Mouse (Mus musculus) forebrain, embryonic 14.5 days (tissue): Measurements from ENCODE around the gene Ccdc17. TPM values are rescaled to one million over a fixed set of nuclear protein-coding genes. Genes with fewer than 3 reads are reported as not detected.

Experiments used
- ATAC-seq: fragments of 200-750 bp; cut with Nextera tagmentation; 2 replicates; pipeline ENCODE4 v1.8.0; 2017; ENCODE audit warnings: mild to moderate bottlenecking, moderate library complexity
- DNase-seq: peaks from one replicate; pipeline ENCODE4 v3.0.0-alpha.2; 2015; ENCODE audit warnings: low spot score
- H3K27ac ChIP-seq: fragments of 300-500 bp; sonication (generic); 2 replicates; pipeline ENCODE4 v1.5.1; 2014; ENCODE audit warnings: low read depth, mild to moderate bottlenecking, control low read depth, low read length, moderate library complexity
- H3K27me3 ChIP-seq: fragments of 300-500 bp; sonication (generic); replicated peaks from 2 replicates; pipeline ENCODE4 v1.6.1; 2014; ENCODE audit warnings: low read length, control low read depth, mixed read lengths; ENCODE audit not compliant: control insufficient read depth, insufficient read depth
- H3K36me3 ChIP-seq: fragments of 300-500 bp; sonication (generic); 2 replicates; pipeline ENCODE4 v1.6.1; 2014; ENCODE audit warnings: low read length, control low read depth; ENCODE audit not compliant: control insufficient read depth, insufficient read depth
- H3K4me1 ChIP-seq: fragments of 300-500 bp; sonication (generic); 2 replicates; pipeline ENCODE4 v1.6.1; 2014; ENCODE audit warnings: antibody characterized with exemption, low read length, control low read depth; ENCODE audit not compliant: control insufficient read depth, insufficient read depth
- H3K4me2 ChIP-seq: fragments of 300-500 bp; sonication (generic); 2 replicates; pipeline ENCODE4 v1.6.1; 2014; ENCODE audit warnings: mild to moderate bottlenecking, control low read depth, low read length
- H3K4me3 ChIP-seq: fragments of 300-500 bp; sonication (generic); 2 replicates; pipeline ENCODE4 v1.5.1; 2014; ENCODE audit warnings: low read depth, low read length, control low read depth
- H3K9ac ChIP-seq: fragments of 300-500 bp; sonication (generic); 2 replicates; pipeline ENCODE4 v1.6.1; 2014; ENCODE audit warnings: mild to moderate bottlenecking, low read length, control low read depth, moderate library complexity
- H3K9me3 ChIP-seq: fragments of 300-500 bp; sonication (generic); replicated peaks from 2 replicates; pipeline ENCODE4 v1.6.1; 2016; ENCODE audit warnings: low read length, control low read depth, mixed read lengths; ENCODE audit not compliant: control insufficient read depth
- WGBS: fragments of 180-500 bp; shearing (Covaris S2); extraction: QIAGEN DNeasy Blood & Tissue Kit; methylation state at CpG from one replicate; pipeline ENCODE4 v1.1.7; 2014; 5-methylcytosine and 5-hydroxymethylcytosine counted together
- polyA plus RNA-seq: library from polyadenylated mRNA; unstranded; fragments of >200 nt; fragmentation: Nextera tagmentation; extraction: Ambion mirVana; gene quantifications from 2 replicates; pipeline ENCODE4 v1.2.1, GENCODE M21; 2014

The Ccdc17 gene
- polyA plus RNA-seq, 1 experiment from 2014 or later = 3.8 TPM

DNA sequence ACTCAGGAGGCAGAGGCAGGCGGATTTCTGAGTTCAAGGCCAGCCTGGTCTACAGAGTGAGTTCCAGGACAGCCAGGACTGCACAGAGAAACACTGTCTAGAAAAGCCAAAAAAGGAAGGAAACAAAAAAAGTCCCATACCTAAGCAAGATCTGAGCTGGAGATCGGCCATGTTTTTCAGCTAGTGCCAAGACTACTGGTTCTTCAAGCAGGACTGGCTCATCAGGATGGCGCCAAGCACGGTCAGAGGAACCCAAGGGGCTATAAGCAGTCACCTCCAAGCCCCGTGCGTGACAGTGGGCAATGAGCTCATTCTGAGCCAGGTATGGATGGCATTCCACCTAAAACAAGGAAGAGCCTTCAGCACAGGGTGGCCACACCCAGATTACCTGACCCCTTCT is 42.4 kb downstream of the Ccdc17 start:
- DNase-seq = no peak
- WGBS = 96% methylated on average over 6 of the region's 6 CpGs
- H3K4me2 ChIP-seq = no peak overlapping the region
- no peaks in the 10 kb centered on the region for H3K27me3 ChIP-seq
- peaks cover 89% of the 10 kb centered on the region for H3K36me3 ChIP-seq
- no peak overlapping the region for H3K9ac ChIP-seq
- H3K4me3 ChIP-seq = no peak overlapping the region
- H3K4me1 ChIP-seq = no peaks in the 10 kb centered on the region
- no peak for ATAC-seq
- no peaks in the 10 kb centered on the region for H3K9me3 ChIP-seq
- no peak overlapping the region for H3K27ac ChIP-seq

DNA sequence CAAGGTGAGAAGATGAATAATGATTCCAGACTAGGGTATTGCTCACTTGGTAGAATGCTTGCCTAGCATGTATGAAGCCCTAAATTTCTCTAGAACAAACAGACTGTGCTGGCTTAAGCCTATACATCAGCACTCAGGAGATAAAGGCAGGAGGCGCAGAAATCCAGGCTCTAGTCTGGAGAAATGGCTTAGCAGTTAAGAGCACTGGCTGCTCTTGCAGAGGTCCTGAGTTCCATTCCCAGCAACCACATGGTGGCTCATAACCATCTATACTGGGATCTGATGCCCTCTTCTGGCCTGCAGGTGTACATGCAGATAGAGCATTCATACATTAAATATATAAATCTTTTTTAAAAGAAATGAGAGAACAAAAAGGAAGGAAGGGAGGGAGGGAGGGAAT is 45.6 kb downstream of the Ccdc17 start:
- H3K4me1 ChIP-seq = no peaks in the 10 kb centered on the region
- WGBS = 100% methylated on average over 1 of the region's 1 CpGs
- H3K27ac ChIP-seq = no peak overlapping the region
- DNase-seq = no peak
- ATAC-seq = no peak
- H3K27me3 ChIP-seq = no peaks in the 10 kb centered on the region
- no peak overlapping the region for H3K9ac ChIP-seq
- peaks cover 80% of the 10 kb centered on the region for H3K36me3 ChIP-seq
- H3K9me3 ChIP-seq = no peaks in the 10 kb centered on the region
- no peak overlapping the region for H3K4me3 ChIP-seq
- H3K4me2 ChIP-seq = no peak overlapping the region

- 53% methylated on average over 6 of the region's 6 CpGs for WGBS
- ATAC-seq = no peak
- peak; percentile 59 for DNase-seq
- no peaks in the 10 kb centered on the region for H3K27me3 ChIP-seq
- no peaks in the 10 kb centered on the region for H3K9me3 ChIP-seq
- H3K36me3 ChIP-seq = peaks cover 68% of the 10 kb centered on the region
- H3K4me2 ChIP-seq = no peak overlapping the region
- H3K9ac ChIP-seq = no peak overlapping the region
- H3K27ac ChIP-seq = no peak overlapping the region
- peaks cover 3% of the 10 kb centered on the region for H3K4me1 ChIP-seq
- H3K4me3 ChIP-seq = no peak overlapping the region
Measured at GRCm38 (mm10) chr4:116644326-116644725, 47.9 kb downstream of the Ccdc17 start.

GRCm38 (mm10) chr4:116645624-116646023 is 49.2 kb downstream of the Ccdc17 start:
- Histone ChIP-seq H3K9ac (no peak overlapping the region), H3K27me3 (no peaks in the 10 kb centered on the region), H3K9me3 (no peaks in the 10 kb centered on the region), H3K4me1 (peaks cover 10% of the 10 kb centered on the region), H3K4me3 (no peak overlapping the region), H3K27ac (no peak overlapping the region), H3K36me3 (peaks cover 58% of the 10 kb centered on the region), H3K4me2 (no peak overlapping the region)
- no peak for DNase-seq
- no peak for ATAC-seq
- WGBS = 92% methylated on average over 7 of the region's 7 CpGs

DNA sequence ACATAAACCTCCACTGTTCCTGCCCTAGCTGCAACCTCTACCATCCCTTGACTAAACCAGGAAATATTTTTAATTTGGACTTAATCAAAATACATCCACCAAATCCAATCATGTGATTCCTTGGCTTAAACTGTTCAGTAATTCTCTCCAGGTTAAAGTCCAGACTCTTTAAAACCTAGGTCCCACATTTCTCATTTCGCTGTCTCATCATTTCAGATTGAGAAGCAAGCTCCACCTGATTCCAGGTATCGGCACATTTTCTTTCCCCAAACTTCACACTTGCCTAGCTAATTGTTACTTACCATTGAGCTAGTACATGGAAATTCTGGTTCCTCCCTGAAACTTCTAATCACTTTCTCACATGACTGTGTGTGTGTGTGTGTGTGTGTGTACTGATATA is 53.0 kb downstream of the Ccdc17 start:
- Histone ChIP-seq H3K27ac (no peak overlapping the region), H3K4me2 (peak overlapping the region; percentile 75), H3K4me1 (peaks cover 10% of the 10 kb centered on the region), H3K4me3 (0 out of 2 replicates have a peak overlapping the region, but pooled peaks have one; percentile 79), H3K27me3 (no peaks in the 10 kb centered on the region), H3K9me3 (no peaks in the 10 kb centered on the region), H3K9ac (no peak overlapping the region), H3K36me3 (peaks cover 25% of the 10 kb centered on the region)
- WGBS = 97% methylated on average over 2 of the region's 2 CpGs
- no peak for ATAC-seq
- no peak for DNase-seq

Other genes with a start within 250 kb of the Ccdc17 start
- gene Mast2, start 132.5 kb upstream of the Ccdc17 start, polyA plus RNA-seq = 49.0 and 70.2 TPM in 2 replicates
- gene Ipp, start 89.1 kb upstream of the Ccdc17 start, polyA plus RNA-seq = 5.4 and 5.8 TPM in 2 replicates
- gene Tmem69, start 40.7 kb upstream of the Ccdc17 start, polyA plus RNA-seq = 30.5 and 32.2 TPM in 2 replicates
- gene Gpbp1l1, start 39.0 kb upstream of the Ccdc17 start, polyA plus RNA-seq = 26.6 and 27.1 TPM in 2 replicates
- 125 and 129 TPM in 2 replicates for gene Nasp, start 31.3 kb downstream of the Ccdc17 start, polyA plus RNA-seq
- gene Akr1a1, start 55.0 kb downstream of the Ccdc17 start, polyA plus RNA-seq = 910 and 955 TPM in 2 replicates
- gene Prdx1, start 88.9 kb downstream of the Ccdc17 start, polyA plus RNA-seq = 561 and 632 TPM in 2 replicates
- 13.2 and 15.2 TPM in 2 replicates for gene Mmachc, start 111.8 kb downstream of the Ccdc17 start, polyA plus RNA-seq
- 14.6 and 16.9 TPM in 2 replicates for gene Ccdc163, start 111.9 kb downstream of the Ccdc17 start, polyA plus RNA-seq
- gene Tesk2, start 124.3 kb downstream of the Ccdc17 start, polyA plus RNA-seq = 4.0 and 4.8 TPM in 2 replicates
- gene Toe1, start 211.0 kb downstream of the Ccdc17 start, polyA plus RNA-seq = 34.0 and 34.5 TPM in 2 replicates
- 8.0 and 8.9 TPM in 2 replicates for gene Mutyh, start 211.1 kb downstream of the Ccdc17 start, polyA plus RNA-seq
- gene Hpdl, start 225.1 kb downstream of the Ccdc17 start, polyA plus RNA-seq = 0.77 and 0.78 TPM in 2 replicates